Mouse (Mus musculus): ENCODE data around the gene Fth1. TPM values are rescaled to one million over a fixed set of nuclear protein-coding genes. Genes with fewer than 3 reads are reported as not detected.
A peak's percentile ranks its signal among the peaks of the same experiment; 100 is the strongest.

The Fth1 gene
- polyA plus RNA-seq, 1 experiment from 2014 or later, result 1,338 TPM

DNA sequence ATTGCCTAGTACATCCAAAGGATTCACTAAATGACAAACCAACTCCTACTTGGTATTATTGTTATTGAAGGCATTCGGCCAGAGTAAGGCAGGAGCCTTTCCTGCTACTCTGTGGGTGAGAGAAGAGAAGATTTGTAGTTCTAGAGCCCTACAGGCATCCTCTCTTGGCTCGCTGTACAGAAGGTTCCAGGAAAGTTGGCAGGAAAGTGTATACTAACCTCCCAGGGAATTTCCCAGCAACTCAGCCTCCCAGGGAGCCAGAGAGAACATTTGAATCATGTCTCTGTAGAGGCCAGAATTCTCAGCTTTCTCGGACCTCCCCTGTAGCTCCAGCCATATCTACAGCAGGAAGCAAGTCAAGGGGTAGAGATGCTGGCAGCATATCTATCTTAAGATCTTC, 33.4 kb upstream of the Fth1 start:
- no peaks in the 10 kb centered on the region for H3K36me3 ChIP-seq (replicated peaks)
- H3K27me3 ChIP-seq (replicated peaks; ENCODE audit: low read depth, poor library complexity, severe bottlenecking), result no peaks in the 10 kb centered on the region
- H3K4me1 ChIP-seq, result peaks cover 20% of the 10 kb centered on the region
- DNase-seq (ENCODE audit: low spot score), result no peak
- H3K27ac ChIP-seq (replicated peaks), result no peak overlapping the region
- no peak overlapping the region for H3K4me3 ChIP-seq
- WGBS, result 82% methylated on average over 3 of the region's 3 CpGs
- H3K9me3 ChIP-seq, result 0 out of 2 replicates have a peak, but pooled peaks cover 2% of the 10 kb centered on the region

DNA sequence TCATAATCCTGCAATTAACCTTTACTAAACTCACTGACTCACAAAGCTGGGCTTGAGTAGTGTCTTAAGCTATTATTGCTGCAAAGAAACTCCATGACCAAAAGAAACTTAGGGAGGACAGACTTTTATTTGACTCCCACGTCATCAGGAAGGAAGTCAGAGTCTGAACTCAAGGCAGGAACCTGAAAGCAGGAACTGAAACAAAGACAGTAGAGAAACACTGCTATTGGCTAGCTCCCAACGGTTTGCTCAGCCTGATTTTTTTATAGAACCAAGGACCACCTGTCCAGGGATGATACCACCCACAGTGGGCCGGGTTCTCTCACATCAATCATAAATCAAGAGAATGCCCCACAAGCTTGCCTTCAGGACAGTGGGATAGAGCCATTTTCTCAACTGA, 28.0 kb upstream of the Fth1 start:
- H3K27me3 ChIP-seq (replicated peaks; ENCODE audit: low read depth, poor library complexity, severe bottlenecking), result no peaks in the 10 kb centered on the region
- no peaks in the 10 kb centered on the region for H3K36me3 ChIP-seq (replicated peaks)
- H3K4me3 ChIP-seq, result no peak overlapping the region
- no peak overlapping the region for H3K27ac ChIP-seq (replicated peaks)
- no peak for DNase-seq (ENCODE audit: low spot score)
- WGBS, result 81% methylated on average over 3 of the region's 3 CpGs
- H3K9me3 ChIP-seq, result 0 out of 2 replicates have a peak, but pooled peaks cover 2% of the 10 kb centered on the region
- H3K4me1 ChIP-seq, result peaks cover 14% of the 10 kb centered on the region

DNA sequence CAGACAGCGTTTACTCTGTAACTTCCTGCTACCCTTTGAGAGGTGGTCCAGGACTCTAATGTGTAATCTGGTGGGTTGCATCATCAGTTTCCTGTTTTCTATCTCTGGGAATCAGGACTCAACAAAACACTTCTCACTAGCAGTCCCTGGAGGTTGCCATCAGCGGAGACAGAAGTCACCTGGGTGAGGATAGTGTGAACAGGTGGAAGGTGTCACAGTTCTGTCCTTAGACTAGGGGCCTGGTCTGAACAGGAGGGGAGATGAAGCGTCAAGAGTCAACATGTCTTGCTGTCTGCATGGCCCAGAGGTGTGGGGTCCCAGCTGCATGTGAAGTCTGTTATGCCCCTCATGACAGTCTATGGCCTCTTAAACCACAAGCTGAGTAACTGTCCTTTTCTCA, 27.5 kb upstream of the Fth1 start:
- no peak for DNase-seq (ENCODE audit: low spot score)
- 0 out of 2 replicates have a peak, but pooled peaks cover 2% of the 10 kb centered on the region for H3K9me3 ChIP-seq
- no peak overlapping the region for H3K4me3 ChIP-seq
- 83% methylated on average over 3 of the region's 3 CpGs for WGBS
- no peak overlapping the region for H3K27ac ChIP-seq (replicated peaks)
- peaks cover 14% of the 10 kb centered on the region for H3K4me1 ChIP-seq
- H3K27me3 ChIP-seq (replicated peaks; ENCODE audit: low read depth, poor library complexity, severe bottlenecking), result no peaks in the 10 kb centered on the region
- H3K36me3 ChIP-seq (replicated peaks), result no peaks in the 10 kb centered on the region

DNA sequence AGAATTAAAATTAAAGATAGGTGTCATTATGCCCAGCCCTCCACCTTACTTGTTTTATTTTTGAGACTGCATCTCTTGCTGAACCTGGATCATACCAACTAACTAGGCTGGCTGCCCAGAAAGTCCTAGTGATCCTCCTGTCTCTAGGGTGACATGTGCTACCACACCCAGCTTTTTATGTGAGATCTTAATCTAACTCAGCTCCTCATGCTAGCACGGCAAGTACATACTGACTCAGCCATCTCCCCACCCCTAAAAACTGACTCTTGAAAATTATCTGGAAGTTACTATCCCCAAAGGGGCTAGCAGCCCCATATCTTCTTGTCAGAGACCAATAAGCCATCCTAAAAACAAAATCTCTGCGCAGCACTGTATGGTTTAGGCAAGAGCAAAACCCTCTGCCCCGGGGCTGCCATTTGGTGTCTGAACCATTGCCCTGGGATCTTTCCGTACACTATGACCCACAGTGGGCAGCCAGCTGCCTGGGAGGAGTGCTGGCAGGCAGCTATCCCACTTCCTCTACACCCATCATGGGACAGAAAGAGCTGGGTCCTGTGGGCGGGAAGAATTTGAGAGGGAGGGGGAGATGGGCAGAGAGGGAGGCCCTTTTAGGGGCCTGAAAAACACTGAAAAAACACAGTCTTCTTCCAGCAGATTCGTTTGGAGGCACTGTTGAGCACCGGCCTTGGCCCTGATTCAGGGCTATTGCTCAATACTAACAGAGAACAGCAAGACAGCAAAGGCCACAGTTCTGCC, 26.2 kb upstream of the Fth1 start:
- peaks cover 14% of the 10 kb centered on the region for H3K4me1 ChIP-seq
- DNase-seq (ENCODE audit: low spot score), result peak; percentile 48
- H3K27me3 ChIP-seq (replicated peaks; ENCODE audit: low read depth, poor library complexity, severe bottlenecking), result no peaks in the 10 kb centered on the region
- peak overlapping the region; percentile 77 for H3K27ac ChIP-seq (replicated peaks)
- H3K36me3 ChIP-seq (replicated peaks), result no peaks in the 10 kb centered on the region
- H3K4me3 ChIP-seq, result no peak overlapping the region
- H3K9me3 ChIP-seq, result 0 out of 2 replicates have a peak, but pooled peaks cover 2% of the 10 kb centered on the region
- 38% methylated on average over 7 of the region's 7 CpGs for WGBS

DNA sequence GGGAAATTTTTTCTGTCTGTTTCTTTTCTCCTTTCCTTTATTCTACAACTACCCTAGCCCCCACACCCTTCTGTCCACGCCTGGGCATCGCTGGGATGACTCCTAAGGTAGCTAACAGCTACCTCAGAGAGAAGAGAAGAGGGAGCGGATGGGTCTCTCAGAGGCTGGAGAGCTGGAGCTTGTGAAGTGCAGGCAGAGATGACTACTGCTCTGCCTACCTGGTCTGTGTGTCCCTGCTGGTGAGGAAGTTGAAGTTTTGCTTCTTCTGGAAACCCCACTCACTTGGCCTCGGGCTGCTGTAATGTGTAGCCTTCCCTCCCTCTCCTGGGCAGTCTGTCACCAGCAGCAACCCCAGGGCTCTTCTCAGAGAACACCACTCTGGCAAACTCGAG, 25.6 kb upstream of the Fth1 start:
- Histone ChIP-seq H3K4me1 (peaks cover 14% of the 10 kb centered on the region), H3K4me3 (no peak overlapping the region), H3K36me3 (replicated peaks) (no peaks in the 10 kb centered on the region), H3K27me3 (replicated peaks; ENCODE audit: low read depth, poor library complexity, severe bottlenecking) (no peaks in the 10 kb centered on the region), H3K27ac (replicated peaks) (peak overlapping the region; percentile 77), H3K9me3 (0 out of 2 replicates have a peak, but pooled peaks cover 1% of the 10 kb centered on the region)
- 50% methylated on average over 5 of the region's 5 CpGs for WGBS
- DNase-seq (ENCODE audit: low spot score), result no peak

DNA sequence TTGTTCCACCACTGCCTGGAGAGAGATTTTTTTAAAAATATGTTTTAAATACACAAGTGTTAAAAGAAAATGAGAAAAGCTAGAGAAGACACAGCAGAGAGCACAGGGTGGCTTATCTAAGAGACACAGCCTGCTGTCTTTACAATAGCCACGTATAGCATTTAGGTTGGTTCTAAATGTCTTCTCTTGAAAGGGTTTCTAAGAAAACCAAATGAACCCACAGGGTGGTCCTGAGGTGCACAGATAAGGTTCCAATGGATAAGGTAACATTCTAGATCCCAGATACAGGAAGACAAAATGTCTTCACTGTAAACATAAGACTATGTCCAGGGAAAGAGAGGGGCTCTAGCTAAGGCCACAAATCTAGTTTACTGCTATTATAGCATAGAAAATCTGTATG, 25.0 kb upstream of the Fth1 start:
- no peaks in the 10 kb centered on the region for H3K27me3 ChIP-seq (replicated peaks; ENCODE audit: low read depth, poor library complexity, severe bottlenecking)
- 84% methylated on average over 1 of the region's 1 CpGs for WGBS
- peaks cover 14% of the 10 kb centered on the region for H3K4me1 ChIP-seq
- H3K4me3 ChIP-seq, result no peak overlapping the region
- no peaks in the 10 kb centered on the region for H3K9me3 ChIP-seq
- H3K36me3 ChIP-seq (replicated peaks), result no peaks in the 10 kb centered on the region
- no peak overlapping the region for H3K27ac ChIP-seq (replicated peaks)
- DNase-seq (ENCODE audit: low spot score), result no peak

- H3K27ac ChIP-seq (replicated peaks), result 0 out of 2 replicates have a peak overlapping the region, but pooled peaks have one; percentile 37
- WGBS, result 75% methylated on average over 4 of the region's 4 CpGs
- H3K36me3 ChIP-seq (replicated peaks), result no peaks in the 10 kb centered on the region
- H3K27me3 ChIP-seq (replicated peaks; ENCODE audit: low read depth, poor library complexity, severe bottlenecking), result no peaks in the 10 kb centered on the region
- no peaks in the 10 kb centered on the region for H3K9me3 ChIP-seq
- no peak for DNase-seq (ENCODE audit: low spot score)
- no peak overlapping the region for H3K4me3 ChIP-seq
- H3K4me1 ChIP-seq, result peaks cover 14% of the 10 kb centered on the region
Observed at GRCm38 (mm10) chr19:9956624-9957388, 23.6 kb upstream of the Fth1 start.

- no peak for DNase-seq (ENCODE audit: low spot score)
- no peaks in the 10 kb centered on the region for H3K36me3 ChIP-seq (replicated peaks)
Observed at GRCm38 (mm10) chr19:9957965-9958364, 22.4 kb upstream of the Fth1 start.

GRCm38 (mm10) chr19:9960769-9961168, 19.6 kb upstream of the Fth1 start:
- no peak overlapping the region for H3K27ac ChIP-seq (replicated peaks)
- no peaks in the 10 kb centered on the region for H3K36me3 ChIP-seq (replicated peaks)
- H3K4me1 ChIP-seq, result peaks cover 6% of the 10 kb centered on the region
- H3K4me3 ChIP-seq, result no peak overlapping the region
- WGBS, result 80% methylated on average over 5 of the region's 5 CpGs
- H3K27me3 ChIP-seq (replicated peaks; ENCODE audit: low read depth, poor library complexity, severe bottlenecking), result no peaks in the 10 kb centered on the region
- no peaks in the 10 kb centered on the region for H3K9me3 ChIP-seq
- DNase-seq (ENCODE audit: low spot score), result no peak

More at GRCm38 (mm10) chr19:9957965-9958364, 22.4 kb upstream of the Fth1 start:
- Histone ChIP-seq H3K27me3 (replicated peaks; ENCODE audit: low read depth, poor library complexity, severe bottlenecking) (no peaks in the 10 kb centered on the region), H3K27ac (replicated peaks) (no peak overlapping the region), H3K9me3 (no peaks in the 10 kb centered on the region), H3K4me1 (peaks cover 14% of the 10 kb centered on the region), H3K4me3 (no peak overlapping the region)
- 87% methylated on average over 5 of the region's 5 CpGs for WGBS

- Histone ChIP-seq H3K4me3 (no peak overlapping the region), H3K9me3 (no peaks in the 10 kb centered on the region), H3K4me1 (peaks cover 11% of the 10 kb centered on the region), H3K27ac (replicated peaks) (no peak overlapping the region), H3K36me3 (replicated peaks) (no peaks in the 10 kb centered on the region), H3K27me3 (replicated peaks; ENCODE audit: low read depth, poor library complexity, severe bottlenecking) (no peaks in the 10 kb centered on the region)
- DNase-seq (ENCODE audit: low spot score), result no peak
- WGBS, result 30% methylated on average over 7 of the region's 7 CpGs
Observed at GRCm38 (mm10) chr19:9964205-9964916, 16.0 kb upstream of the Fth1 start.

- DNase-seq (ENCODE audit: low spot score), result no peak
- no peaks in the 10 kb centered on the region for H3K9me3 ChIP-seq
- H3K27me3 ChIP-seq (replicated peaks; ENCODE audit: low read depth, poor library complexity, severe bottlenecking), result no peaks in the 10 kb centered on the region
- H3K27ac ChIP-seq (replicated peaks), result no peak overlapping the region
- 50% methylated on average over 2 of the region's 2 CpGs for WGBS
- H3K4me3 ChIP-seq, result no peak overlapping the region
- H3K4me1 ChIP-seq, result peaks cover 11% of the 10 kb centered on the region
- H3K36me3 ChIP-seq (replicated peaks), result no peaks in the 10 kb centered on the region
Observed at GRCm38 (mm10) chr19:9966096-9966867, 14.1 kb upstream of the Fth1 start.

Measured in embryonic facial prominence, embryonic 10.5 days (tissue).